Mouse (Mus musculus): Measurements from ENCODE around the gene Rnf144b.

Rnf144b gene

DNA sequence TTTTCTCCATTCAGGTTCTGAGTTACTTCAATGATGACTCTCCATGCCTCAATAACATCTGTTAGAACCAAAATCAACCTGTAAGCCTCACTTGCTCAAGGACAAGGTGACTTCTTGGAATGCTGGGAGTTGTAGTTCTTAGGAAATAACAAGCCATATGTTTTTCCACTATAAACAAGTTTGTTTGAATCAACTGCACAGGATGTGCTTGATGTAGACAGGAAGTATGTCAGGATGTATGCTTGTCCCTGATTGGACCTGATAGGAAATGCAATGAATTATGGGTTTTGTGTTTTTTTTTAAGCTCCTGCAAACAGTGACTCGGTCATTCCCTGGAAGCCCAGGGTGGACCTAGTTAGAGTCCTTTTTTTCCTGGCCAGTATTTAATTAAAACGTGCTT, 139.5 kb downstream of the Rnf144b start:
- DNase-seq (ENCODE audit: low spot score in 2 of 2) = no peak

DNA sequence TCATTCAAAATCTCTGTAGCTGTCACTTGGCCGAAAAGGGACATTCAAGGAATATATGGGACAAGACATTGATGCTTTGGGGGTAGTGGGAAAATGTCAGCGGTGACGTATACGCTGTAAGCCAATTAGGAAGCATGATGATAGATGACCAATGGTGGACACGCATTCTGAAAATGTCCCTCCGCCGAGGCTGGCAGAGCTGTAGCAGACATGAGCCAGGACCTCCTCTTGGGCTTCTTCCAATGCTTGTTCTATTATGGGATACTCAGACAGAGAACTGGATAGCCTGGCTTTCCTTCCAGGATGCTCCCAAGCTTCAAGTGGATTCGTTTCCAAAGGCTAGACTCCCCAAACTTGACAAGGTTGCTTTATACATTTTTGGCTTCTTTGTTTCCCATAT, 141.9 kb downstream of the Rnf144b start:
- DNase-seq (ENCODE audit: low spot score in 2 of 2) = no peak

DNA sequence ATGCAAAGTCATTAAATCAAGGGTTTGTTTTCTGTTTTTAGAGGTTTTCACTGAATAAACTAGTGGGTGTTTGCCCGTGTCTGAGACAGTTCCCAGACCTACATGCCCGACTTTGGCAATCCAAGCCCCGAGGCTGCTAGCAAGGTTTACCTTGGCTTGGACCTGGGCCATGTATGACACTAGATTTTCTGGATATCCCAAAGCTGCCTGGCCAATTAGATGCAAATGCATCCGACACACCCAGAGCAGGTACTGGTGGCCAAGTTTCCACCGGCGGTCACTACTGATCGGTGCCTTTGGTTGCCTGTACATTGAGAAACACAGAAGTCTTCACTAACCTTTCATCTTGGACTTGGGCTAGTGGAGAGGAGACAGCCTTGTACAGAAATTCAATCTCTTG, 144.0 kb downstream of the Rnf144b start:
- DNase-seq (ENCODE audit: low spot score in 2 of 2) = no peak

DNA sequence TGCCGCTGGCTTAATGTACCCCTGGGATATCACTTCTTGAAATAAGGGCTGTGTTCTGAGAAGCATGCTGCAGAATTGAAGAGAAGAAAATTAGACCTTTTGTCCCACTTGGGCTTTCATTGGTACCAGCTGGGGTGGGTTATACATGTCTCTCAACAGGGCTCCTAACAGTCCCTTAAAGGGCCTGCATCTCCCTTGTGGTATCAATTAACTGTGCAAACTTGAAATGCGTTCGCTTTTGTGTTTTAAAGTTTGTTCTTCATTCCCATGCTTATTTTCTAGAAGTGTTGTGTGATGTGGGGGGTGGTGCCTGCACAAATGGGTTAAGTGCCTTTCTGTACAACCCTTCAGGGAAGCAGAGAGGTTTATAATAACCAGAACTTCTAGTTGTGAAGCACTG, 145.8 kb downstream of the Rnf144b start:
- no peak for DNase-seq (ENCODE audit: low spot score in 2 of 2)

DNA sequence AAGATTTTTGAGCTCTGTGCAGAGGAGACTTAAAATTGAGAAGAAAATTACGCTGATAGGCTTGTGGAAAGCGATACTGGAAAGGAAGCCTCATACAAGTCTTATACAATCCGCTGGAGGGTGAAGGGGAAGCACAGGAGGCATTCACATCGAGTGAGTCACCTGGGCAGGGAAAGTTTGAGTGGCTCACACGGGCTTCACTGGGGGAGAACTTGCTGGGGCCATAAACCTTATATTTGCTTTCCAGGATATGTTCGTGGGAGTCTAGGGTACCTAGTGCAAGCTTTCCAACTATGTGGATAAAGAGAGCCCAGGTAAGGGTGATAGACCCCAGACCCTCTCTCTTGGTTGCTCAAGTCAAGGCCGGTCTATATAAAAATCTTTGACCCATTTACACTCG, 150.5 kb downstream of the Rnf144b start:
- DNase-seq (ENCODE audit: low spot score in 2 of 2) = no peak

DNA sequence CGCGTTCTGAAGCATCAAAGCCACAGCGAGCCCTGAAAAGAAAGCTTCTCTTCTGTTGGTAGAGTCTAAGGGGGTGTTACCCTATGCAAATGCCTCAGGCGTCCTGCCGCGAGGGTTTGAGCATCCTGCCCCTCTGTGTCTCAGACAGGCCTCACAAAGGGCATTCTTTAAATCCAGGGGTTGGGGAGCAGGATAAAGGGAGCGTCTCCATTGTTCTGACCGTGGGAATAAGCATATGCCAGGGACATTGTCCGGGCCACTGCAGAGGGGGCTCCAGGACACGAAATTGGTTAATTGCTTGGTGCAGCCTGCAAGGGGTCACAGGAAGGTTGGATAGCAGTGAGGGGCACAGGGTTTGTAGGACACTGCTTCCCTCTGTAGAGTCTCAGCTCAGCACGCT, 151.0 kb downstream of the Rnf144b start:
- DNase-seq (ENCODE audit: low spot score in 2 of 2) = no peak

DNA sequence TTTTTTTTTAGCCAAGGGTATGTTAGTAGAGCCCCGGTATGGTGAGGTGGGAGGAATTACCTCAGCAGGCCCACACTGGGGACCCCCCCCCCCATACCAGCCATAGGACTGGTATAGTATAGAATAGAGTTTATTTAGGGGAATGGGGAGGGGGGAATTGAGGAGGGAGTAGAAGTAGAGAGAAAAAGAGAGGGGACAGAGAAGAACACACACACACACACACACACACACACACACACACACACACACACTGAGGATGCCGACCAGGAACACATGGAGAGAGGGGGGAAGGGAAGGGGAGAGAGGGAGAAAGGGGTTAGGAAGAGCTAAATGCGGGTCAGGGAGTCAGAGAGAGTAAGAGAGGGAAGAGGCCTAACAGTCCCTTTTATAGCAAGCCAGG, 151.7 kb downstream of the Rnf144b start:
- DNase-seq (ENCODE audit: low spot score in 2 of 2) = no peak

DNA sequence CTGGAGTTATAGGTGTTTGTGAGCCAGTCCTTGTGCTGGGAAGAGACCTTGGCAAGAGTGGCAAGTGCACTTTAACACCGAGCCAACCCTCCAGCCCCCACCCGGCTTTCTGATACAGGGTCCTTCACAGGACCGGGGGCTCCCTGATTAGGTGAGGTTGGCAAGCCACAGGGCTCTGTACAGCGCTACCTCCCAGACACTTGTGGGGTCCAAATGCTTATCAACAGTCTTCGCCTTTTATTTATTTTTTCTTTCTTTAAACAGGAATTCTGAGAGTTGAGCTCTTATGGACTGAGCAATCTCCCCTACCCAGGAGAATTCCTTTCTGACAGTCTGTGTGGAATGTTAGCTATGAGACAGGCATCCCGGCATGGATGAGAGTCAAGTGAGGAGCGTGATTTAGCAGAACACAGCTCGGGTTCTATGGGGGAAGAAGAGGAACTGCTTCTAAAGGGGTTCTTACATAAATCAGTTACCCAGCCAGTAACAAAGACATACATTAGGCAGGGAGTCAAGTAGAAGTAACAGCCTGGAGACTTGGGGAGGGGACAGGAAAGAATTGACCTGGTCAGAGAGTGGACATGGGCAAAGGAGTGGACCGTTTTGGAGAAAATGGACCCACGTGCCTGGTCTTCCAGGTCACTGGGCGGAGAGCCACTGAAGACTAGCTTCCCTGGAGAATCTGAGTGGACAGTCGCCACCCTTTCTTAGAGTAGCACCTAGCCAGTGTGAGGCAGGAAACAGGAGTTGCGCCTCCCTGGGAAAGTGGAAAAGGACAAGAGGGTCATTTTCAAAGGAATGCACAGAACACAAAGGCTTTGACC, 154.8 kb downstream of the Rnf144b start:
- DNase-seq (ENCODE audit: low spot score in 2 of 2) = no peak

DNA sequence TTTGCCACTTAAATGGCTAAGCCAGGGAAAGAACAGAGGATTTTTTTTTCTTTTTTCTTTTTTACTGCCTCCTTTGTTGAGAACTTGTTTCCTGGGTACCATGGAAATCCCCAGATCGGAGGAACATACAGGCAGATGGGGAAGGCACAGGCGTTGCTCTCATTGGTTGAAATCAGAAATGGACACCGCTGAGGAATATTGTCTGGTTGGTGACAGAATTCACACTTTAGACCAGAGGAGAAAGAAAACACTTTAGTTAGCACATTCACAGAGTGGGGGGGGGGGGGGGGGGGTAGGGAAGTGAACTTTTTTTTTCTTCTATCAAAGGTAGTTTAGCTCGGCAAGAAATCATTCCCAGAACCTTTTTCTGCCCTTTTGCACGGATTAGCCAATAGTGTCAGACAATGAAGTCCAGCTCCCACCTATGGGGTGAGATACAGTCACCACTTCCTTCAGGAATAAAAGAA, 155.4 kb downstream of the Rnf144b start:
- no peak for DNase-seq (ENCODE audit: low spot score in 2 of 2)

DNA sequence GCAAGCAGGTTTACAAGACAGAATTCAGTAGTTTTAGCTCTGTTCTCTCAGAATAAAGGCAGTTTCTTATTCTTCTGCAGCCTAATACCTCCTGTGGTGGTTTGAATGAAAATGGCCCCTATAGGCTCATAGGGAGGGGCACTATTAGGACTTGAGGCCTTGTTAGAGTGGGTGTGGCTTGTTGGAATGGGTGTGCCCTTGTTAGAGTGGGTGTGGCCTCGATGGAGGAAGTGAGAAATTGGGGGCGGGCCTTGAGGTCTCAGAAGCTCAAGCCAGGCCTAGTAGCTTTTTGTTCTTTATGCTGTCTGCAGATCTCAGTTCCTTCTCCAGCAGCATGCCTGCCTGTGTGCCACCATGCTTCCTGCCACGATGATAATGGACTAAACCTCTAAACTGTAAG, 159.8 kb downstream of the Rnf144b start:
- no peak for DNase-seq (ENCODE audit: low spot score in 2 of 2)

DNA sequence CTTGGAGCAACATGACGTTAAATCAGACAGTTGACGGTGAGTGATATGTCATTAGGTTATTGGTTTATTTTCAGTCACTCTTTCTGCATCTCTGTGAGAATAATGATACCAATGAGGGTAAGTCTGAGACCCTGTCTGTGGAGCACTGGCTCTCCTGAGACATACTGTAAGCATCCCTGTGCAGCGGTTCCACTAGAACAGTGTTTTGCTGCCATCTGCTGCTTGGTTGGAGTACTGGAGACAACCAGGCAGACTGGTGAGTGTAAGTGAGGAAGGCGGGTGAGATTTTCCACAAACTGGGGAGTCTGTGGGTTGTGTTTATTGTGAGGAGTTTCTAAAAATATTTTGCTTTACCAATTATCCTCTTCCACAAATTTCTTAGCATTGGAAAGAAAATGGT, 166.0 kb downstream of the Rnf144b start:
- peak; percentile 19 to 22 for DNase-seq (ENCODE audit: low spot score in 2 of 2)

DNA sequence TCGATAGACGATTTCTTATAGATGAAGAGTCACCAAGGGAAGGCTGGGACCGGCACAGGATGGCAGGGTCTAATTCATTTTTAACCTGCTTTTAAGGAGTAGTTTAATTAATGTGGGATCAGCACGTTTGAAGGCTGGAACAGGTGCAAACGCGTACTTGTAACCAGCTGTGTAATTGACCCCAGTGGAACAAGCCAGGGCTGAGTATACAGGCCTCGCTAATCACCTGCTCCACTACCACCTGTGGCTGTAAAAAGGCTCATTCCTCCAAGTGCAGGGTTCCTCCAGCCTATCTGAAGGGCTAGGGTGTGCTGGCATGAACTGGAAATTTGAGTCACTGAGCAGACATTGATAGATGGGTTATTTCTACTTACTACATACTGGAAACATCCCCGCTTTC, 174.0 kb downstream of the Rnf144b start:
- no peak for DNase-seq (ENCODE audit: low spot score in 2 of 2)

Data from spleen, postnatal 14 days (tissue).